In genomic region chr10:95357721-95358120, GRCm38 (mm10) we compare ENCODE assay signal across 27 mouse cellular contexts. TPM values are rescaled to one million over a fixed set of nuclear protein-coding genes. Genes with fewer than 3 reads are reported as not detected.
DNase-seq lines count a peak whose midpoint lies in the region; ATAC-seq and TF ChIP-seq lines count a peak whose summit lies in the region.
"Had no signal": no experiment of that assay in that cellular context is flagged by ENCODE, and none has a peak within 500 bp of the region (broad histone marks: within the 10 kb centered on the region; RNA-seq: fewer than 3 reads in every experiment).

No protein-coding gene starts in this region.

- no peak overlapping the region; the same call in 1 of the 2 replicates for H3K9ac ChIP-seq in ES-E14 (ENCODE audit: insufficient read depth, low read depth, low read length, poor library complexity, severe bottlenecking)
- H3K9ac ChIP-seq: hindbrain, embryonic 13.5 days; limb, embryonic 12.5 days; liver, embryonic 12.5 days; midbrain, embryonic 15.5 days; stomach, embryonic 15.5 days had no signal

- no peaks in the 10 kb centered on the region for H3K9me3 ChIP-seq in ES-E14 (ENCODE audit: control insufficient read depth, insufficient read depth, low read depth, low read length)
- H3K9me3 ChIP-seq: forebrain, embryonic 10.5 days; hindbrain, embryonic 13.5 days; limb, embryonic 12.5 days; liver, embryonic 12.5 days; midbrain, embryonic 15.5 days; stomach, embryonic 15.5 days had no signal

- peak overlapping the region; percentile 10 to 74; a peak in 3 of 4 replicates for H3K4me3 ChIP-seq in ES-E14 (ENCODE audit: insufficient read depth in 1 of 2, low read depth in 1 of 2, low read length in 2 of 2, poor library complexity in 1 of 2, severe bottlenecking in 1 of 2)
- H3K4me3 ChIP-seq: forebrain, embryonic 10.5 days; heart, adult 2 months; hindbrain, embryonic 13.5 days; limb, embryonic 12.5 days; liver, embryonic 12.5 days; midbrain, embryonic 15.5 days; stomach, embryonic 15.5 days had no signal

- H3K4me1 ChIP-seq in ES-E14 (ENCODE audit: control insufficient read depth in 2 of 2, insufficient read depth in 2 of 2, low read length in 2 of 2, poor library complexity in 1 of 2) = peaks cover 11 to 14% of the 10 kb centered on the region in 2 experiments; a peak in 3 of 4 replicates
- H3K4me1 ChIP-seq: forebrain, embryonic 10.5 days; limb, embryonic 12.5 days; liver, embryonic 12.5 days; midbrain, embryonic 15.5 days had no signal

- in situ Hi-C loops in ES-E14 (cut with MboI; ENCODE audit: low sequenced_read_pairs in 2 of 2, unreplicated experiment in 2 of 2) = no loop called here

- H3K27ac ChIP-seq in ES-E14 (ENCODE audit: insufficient read depth, low read depth, low read length, poor library complexity, severe bottlenecking) = no peak overlapping the region
- H3K27ac ChIP-seq: forebrain, embryonic 10.5 days; heart, adult 2 months; hindbrain, embryonic 13.5 days; kidney, postnatal 0 days; limb, embryonic 12.5 days; liver, embryonic 12.5 days; midbrain, embryonic 15.5 days; stomach, embryonic 15.5 days had no signal

- DNase-seq in B cell, adult 2 months = peak; percentile 47 to 62
- DNase-seq in ES-E14 (ENCODE audit: low read depth, low spot score) (no peak), ZHBTc4 (ENCODE audit: low read depth, low spot score) (peak; percentile 74)
- DNase-seq in cerebellum, postnatal 10 days = no peak
- DNase-seq in lung, postnatal 25 days (ENCODE audit: low spot score) = no peak
- DNase-seq in layer of hippocampus, postnatal 14 days (ENCODE audit: low spot score in 2 of 2) = no peak
- DNase-seq in kidney, postnatal 14 days = no peak
- DNase-seq: adrenal gland, adult 2 months; cerebellum, adult 8-10 months; gastrocnemius, postnatal 25 days; heart, adult 2 months; kidney, adult 18-20 months; lung, adult 2 months; lung, postnatal 36 days; right cerebral cortex, adult 18-20 months; right cerebral cortex, postnatal 4 days; thymus, adult 2 months had no signal

- ATAC-seq in megakaryocyte progenitor cell, adult 5-6 weeks (replicated peaks; ENCODE audit: poor library complexity) = peak; percentile 92
- ATAC-seq: forebrain, embryonic 16.5 days; inflammation-experienced regulatory T-cells, adult 6 months; liver, embryonic 12.5 days; midbrain, embryonic 15.5 days had no signal

- no peaks in the 10 kb centered on the region for H3K36me3 ChIP-seq in ES-E14 (ENCODE audit: control insufficient read depth, insufficient read depth, low read length, poor library complexity, severe bottlenecking)
- H3K36me3 ChIP-seq: forebrain, embryonic 10.5 days; hindbrain, embryonic 13.5 days; limb, embryonic 12.5 days; liver, embryonic 12.5 days; midbrain, embryonic 15.5 days; stomach, embryonic 15.5 days had no signal

TF ChIP-seq in ES-E14, 5 proteins besides CTCF, POLR2A, EP300 and RAD21:
- no peak for TF ChIP-seq MAFK (IDR thresholded peaks at IDR 0.05; ENCODE audit: insufficient read depth, low read depth, low read length)

RNA-seq across cellular contexts. Expression of gene Cradd, which starts 33.8 kb away (rescaled TPM):
- total RNA-seq in ES-E14 (2012; rRNA removed) = 8.4 and 12.6 TPM in 2 replicates
- 10.7 and 12.2 TPM in 2 replicates for total RNA-seq in megakaryocyte progenitor cell, adult 5-6 weeks (2015)
- 3.5 and 3.8 TPM in 2 replicates for total RNA-seq in megakaryocyte progenitor cell, adult 5-6 weeks (2017)
- total RNA-seq in layer of hippocampus, postnatal 14 days (2021) = 1 to 10 TPM; 6.6 TPM

RNA-seq across cellular contexts. Expression of gene Socs2, which starts 59.3 kb away (rescaled TPM):
- total RNA-seq in ES-E14 (2012; rRNA removed) = 46.3 and 102 TPM in 2 replicates
- total RNA-seq in megakaryocyte progenitor cell, adult 5-6 weeks (2015) = 1.0 TPM in 1 of 2 replicates, not detected in the other
- total RNA-seq in megakaryocyte progenitor cell, adult 5-6 weeks (2017) = 0.33 and 0.61 TPM in 2 replicates
- total RNA-seq in layer of hippocampus, postnatal 14 days (2021) = 10 to 100 TPM; 58.1 to 58.9 TPM

Comparison
In these comparisons a context has a peak if more than half of its experiments do, and no peak if none do; other contexts are left out.
1. DNase-seq: peak in B cell, adult 2 months (2 of 2) and ZHBTc4 (single experiment); none in ES-E14 (single experiment), cerebellum, postnatal 10 days (0 of 2), lung, postnatal 25 days (single experiment), layer of hippocampus, postnatal 14 days (0 of 2) and kidney, postnatal 14 days (single experiment).
2. RNA of gene Socs2, which starts 59.3 kb away (total RNA-seq): 58.1 to 58.9 TPM in layer of hippocampus, postnatal 14 days and 46.3 to 102 TPM in ES-E14; 0.33 to 1.0 TPM in megakaryocyte progenitor cell, adult 5-6 weeks; every median in the first group is over 10 times any median in the second.